Mouse (Mus musculus) central nervous system, embryonic 18 days (tissue): ENCODE results near the gene Emc3. TPM values are rescaled to one million over a fixed set of nuclear protein-coding genes. Genes with fewer than 3 reads are reported as not detected.

ENCODE experiments used
- polyA plus RNA-seq: library from polyadenylated mRNA; depleted of rRNA; stranded (reverse); fragments of >200 nt; gene quantifications from 2 replicates; pipeline ENCODE4 v1.2.3, GENCODE M21; 2012; rRNA removed

The Emc3 gene
- 74.1 and 76.8 TPM in 2 replicates for polyA plus RNA-seq

GRCm38 (mm10) chr6:113530932-113531839 is at the start of gene Emc3, which contains the start of gene Fancd2:
Gene Emc3 (minus strand): TSS chr6:113531652.
Gene Fancd2 (plus strand): TSS chr6:113531682.

GRCm38 (mm10) chr6:113501388-113502084 is 29.9 kb downstream of the Emc3 start, which contains the start of gene Prrt3:
Gene Prrt3 (minus strand): TSS chr6:113501931.

DNA sequence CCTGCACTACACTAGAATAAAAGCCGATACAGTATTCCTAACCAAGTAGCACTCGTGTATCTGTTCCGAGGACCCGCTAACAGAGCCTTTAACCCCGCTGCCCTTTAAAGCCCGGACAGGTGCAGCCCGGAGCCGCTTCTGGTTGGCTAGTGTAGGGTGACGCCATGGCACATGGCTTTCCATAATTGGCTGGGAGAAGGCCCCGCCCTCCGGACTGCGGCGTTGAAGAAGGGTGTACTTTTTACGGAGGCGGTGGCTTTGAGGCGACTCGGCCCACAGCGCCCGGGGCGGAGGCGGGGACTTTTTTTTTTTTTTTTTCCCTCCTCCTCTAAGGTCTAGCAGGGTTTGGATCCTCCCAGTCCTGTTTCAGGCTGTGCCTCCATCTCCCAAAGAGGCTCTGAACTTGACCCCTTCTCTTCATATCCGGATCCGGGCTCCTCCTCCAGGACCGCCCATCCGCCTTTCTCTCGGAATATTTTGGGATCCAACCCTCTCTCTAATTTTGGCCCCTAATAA is 48.3 kb downstream of the Emc3 start, which contains the start of gene Creld1:
Gene Creld1, plus strand, starts transcription at position 198 of the 516 bp plus-strand sequence.

DNA sequence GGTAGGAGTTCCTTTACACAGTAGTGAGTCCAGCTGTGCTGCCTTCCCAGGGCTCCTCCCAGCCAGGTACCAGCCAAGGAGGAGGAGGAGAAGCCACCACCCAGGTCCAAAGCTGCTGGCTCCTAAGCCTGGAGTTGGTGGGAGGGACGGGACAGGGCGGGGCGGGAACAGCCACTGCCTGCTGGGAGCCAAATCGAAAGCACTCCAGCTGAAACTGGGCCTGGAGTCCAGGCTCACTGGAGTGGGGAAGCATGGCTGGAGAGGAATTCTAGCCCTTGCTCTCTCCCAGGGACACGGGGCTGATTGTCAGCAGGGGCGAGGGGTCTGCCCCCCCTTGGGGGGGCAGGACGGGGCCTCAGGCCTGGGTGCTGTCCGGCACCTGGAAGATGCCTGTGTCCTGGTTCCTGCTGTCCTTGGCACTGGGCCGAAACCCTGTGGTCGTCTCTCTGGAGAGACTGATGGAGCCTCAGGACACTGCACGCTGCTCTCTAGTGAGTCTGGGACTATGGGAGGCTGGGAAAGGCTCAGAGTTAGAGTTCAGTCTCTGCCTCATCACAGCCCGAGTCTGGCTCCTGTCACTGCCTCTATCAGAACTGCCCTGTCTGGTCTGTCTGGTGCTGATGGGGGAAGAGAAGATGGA is 60.0 kb downstream of the Emc3 start, which contains the start of gene Il17rc:
Gene Il17rc, plus strand, starts transcription at position 131 of the 640 bp plus-strand sequence.

Other genes starting within 250 kb of the Emc3 start
- gene Cpne9, start 249.3 kb downstream of the Emc3 start, polyA plus RNA-seq = 3.1 and 9.4 TPM in 2 replicates
- gene Brpf1, start 224.5 kb downstream of the Emc3 start, polyA plus RNA-seq = 28.8 and 28.9 TPM in 2 replicates
- 14.3 and 16.3 TPM in 2 replicates for gene Ogg1, start 204.7 kb downstream of the Emc3 start, polyA plus RNA-seq
- gene Camk1, start 187.7 kb downstream of the Emc3 start, polyA plus RNA-seq = 102 and 103 TPM in 2 replicates
- gene Tada3, start 153.8 kb downstream of the Emc3 start, polyA plus RNA-seq = 70.0 and 78.9 TPM in 2 replicates
- gene Arpc4, start 153.5 kb downstream of the Emc3 start, polyA plus RNA-seq = 132 and 137 TPM in 2 replicates
- 22.2 and 22.8 TPM in 2 replicates for gene Ttll3, start 142.4 kb downstream of the Emc3 start, polyA plus RNA-seq
- 20.9 and 21.9 TPM in 2 replicates for gene Rpusd3, start 112.3 kb downstream of the Emc3 start, polyA plus RNA-seq
- gene Cidec, start 95.9 kb downstream of the Emc3 start, polyA plus RNA-seq = 0.04 and 0.07 TPM in 2 replicates
- gene Jagn1, start 89.1 kb downstream of the Emc3 start, polyA plus RNA-seq = 69.3 and 70.5 TPM in 2 replicates
- gene Il17re, start 73.2 kb downstream of the Emc3 start, polyA plus RNA-seq = 0.13 and 0.36 TPM in 2 replicates
- 3.5 and 4.0 TPM in 2 replicates for gene Il17rc, start 60.2 kb downstream of the Emc3 start, polyA plus RNA-seq
- gene Creld1, start 48.4 kb downstream of the Emc3 start, polyA plus RNA-seq = 43.0 and 44.8 TPM in 2 replicates
- gene Prrt3, start 29.7 kb downstream of the Emc3 start, polyA plus RNA-seq = 13.0 and 13.1 TPM in 2 replicates
- gene Fancd2, start within 50 bp of the Emc3 start, polyA plus RNA-seq = 4.5 and 4.6 TPM in 2 replicates
- gene Fancd2os, start 69.1 kb upstream of the Emc3 start, polyA plus RNA-seq = 0.04 TPM in 1 of 2 replicates, not detected in the other
- gene Brk1, start 73.1 kb upstream of the Emc3 start, polyA plus RNA-seq = 247 and 262 TPM in 2 replicates
- gene Vhl, start 92.3 kb upstream of the Emc3 start, polyA plus RNA-seq = 55.8 and 61.6 TPM in 2 replicates
- 4.9 and 5.6 TPM in 2 replicates for gene Irak2, start 106.8 kb upstream of the Emc3 start, polyA plus RNA-seq
- 32.8 and 33.1 TPM in 2 replicates for gene Tatdn2, start 165.4 kb upstream of the Emc3 start, polyA plus RNA-seq
- 0.13 and 0.47 TPM in 2 replicates for gene Ghrl, start 188.2 kb upstream of the Emc3 start, polyA plus RNA-seq
- 189 and 193 TPM in 2 replicates for gene Sec13, start 209.1 kb upstream of the Emc3 start, polyA plus RNA-seq